Mouse (Mus musculus) forebrain, postnatal 0 days (tissue): ENCODE results near the gene Bclaf3. TPM values are rescaled to one million over a fixed set of nuclear protein-coding genes. Genes with fewer than 3 reads are reported as not detected.

Experiments
- ATAC-seq: fragments of 200-750 bp; cut with Nextera tagmentation; 2 replicates; pipeline ENCODE4 v1.8.0; 2017; ENCODE audit warnings: mild to moderate bottlenecking, moderate library complexity
- DNase-seq: peaks from one replicate; pipeline ENCODE4 v3.0.0-alpha.2; 2015
- H3K27ac ChIP-seq: fragments of 300-500 bp; sonication (generic); 2 replicates; pipeline ENCODE4 v1.5.1; 2014; ENCODE audit warnings: low read depth, mild to moderate bottlenecking, antibody characterized with exemption, low read length, moderate library complexity, mixed read lengths
- H3K27me3 ChIP-seq: fragments of 300-500 bp; sonication (generic); 2 replicates; pipeline ENCODE4 v1.6.1; 2014; ENCODE audit warnings: mild to moderate bottlenecking, low read length, mixed read lengths; ENCODE audit not compliant: insufficient read depth
- H3K36me3 ChIP-seq: fragments of 300-500 bp; sonication (generic); 2 replicates; pipeline ENCODE4 v1.6.1; 2014; ENCODE audit warnings: mild to moderate bottlenecking, moderate library complexity; ENCODE audit not compliant: insufficient read depth
- H3K4me1 ChIP-seq: fragments of 300-500 bp; sonication (generic); 2 replicates; pipeline ENCODE4 v1.6.1; 2014; ENCODE audit warnings: antibody characterized with exemption; ENCODE audit not compliant: insufficient read depth
- H3K4me2 ChIP-seq: fragments of 300-500 bp; sonication (generic); 2 replicates; pipeline ENCODE4 v1.6.1; 2014; ENCODE audit warnings: low read depth, mild to moderate bottlenecking, moderate library complexity
- H3K4me3 ChIP-seq: fragments of 300-500 bp; sonication (generic); 2 replicates; pipeline ENCODE4 v1.5.1; 2014; ENCODE audit warnings: low read depth, low read length, mixed read lengths
- H3K9ac ChIP-seq: fragments of 300-500 bp; sonication (generic); 2 replicates; pipeline ENCODE4 v1.6.1; 2014; ENCODE audit warnings: mild to moderate bottlenecking
- H3K9me3 ChIP-seq: fragments of 300-500 bp; sonication (generic); 2 replicates; pipeline ENCODE4 v1.6.1; 2016; ENCODE audit warnings: low read length
- CTCF ChIP-seq: sonication (generic); IDR thresholded peaks from 2 replicates; pipeline ENCODE4 v1.5.1; 2016; ENCODE audit warnings: antibody characterized with exemption, control low read depth, low read depth
- WGBS: fragments of 180-500 bp; shearing (Covaris S2); extraction: QIAGEN DNeasy Blood & Tissue Kit; methylation state at CpG from one replicate; pipeline ENCODE4 v1.1.7; 2014; 5-methylcytosine and 5-hydroxymethylcytosine counted together
- polyA plus RNA-seq: library from polyadenylated mRNA; unstranded; fragments of >200 nt; fragmentation: Nextera tagmentation; extraction: Ambion mirVana; gene quantifications from 2 replicates; pipeline ENCODE4 v1.2.1, GENCODE M21; 2015
- total RNA-seq: library from RNA; depleted of rRNA; stranded (reverse); fragments of >200 nt; gene quantifications from 2 replicates; pipeline ENCODE4 v1.2.3, GENCODE M21; 2014; rRNA removed

The Bclaf3 gene
- total and polyA plus RNA-seq, 2 experiments from 2014 or later, result 14.2 to 18.7 TPM

GRCm38 (mm10) chrX:159626907-159627587 is 100.6 kb downstream of the Bclaf3 start, which contains the start of gene Sh3kbp1:
Gene Sh3kbp1, plus strand, starts transcription at chrX:159627272.
- TF ChIP-seq CTCF, result peak; percentile 45
- WGBS, result 34% methylated on average over 60 of the region's 60 CpGs
- H3K9me3 ChIP-seq, result no peaks in the 10 kb centered on the region

DNA sequence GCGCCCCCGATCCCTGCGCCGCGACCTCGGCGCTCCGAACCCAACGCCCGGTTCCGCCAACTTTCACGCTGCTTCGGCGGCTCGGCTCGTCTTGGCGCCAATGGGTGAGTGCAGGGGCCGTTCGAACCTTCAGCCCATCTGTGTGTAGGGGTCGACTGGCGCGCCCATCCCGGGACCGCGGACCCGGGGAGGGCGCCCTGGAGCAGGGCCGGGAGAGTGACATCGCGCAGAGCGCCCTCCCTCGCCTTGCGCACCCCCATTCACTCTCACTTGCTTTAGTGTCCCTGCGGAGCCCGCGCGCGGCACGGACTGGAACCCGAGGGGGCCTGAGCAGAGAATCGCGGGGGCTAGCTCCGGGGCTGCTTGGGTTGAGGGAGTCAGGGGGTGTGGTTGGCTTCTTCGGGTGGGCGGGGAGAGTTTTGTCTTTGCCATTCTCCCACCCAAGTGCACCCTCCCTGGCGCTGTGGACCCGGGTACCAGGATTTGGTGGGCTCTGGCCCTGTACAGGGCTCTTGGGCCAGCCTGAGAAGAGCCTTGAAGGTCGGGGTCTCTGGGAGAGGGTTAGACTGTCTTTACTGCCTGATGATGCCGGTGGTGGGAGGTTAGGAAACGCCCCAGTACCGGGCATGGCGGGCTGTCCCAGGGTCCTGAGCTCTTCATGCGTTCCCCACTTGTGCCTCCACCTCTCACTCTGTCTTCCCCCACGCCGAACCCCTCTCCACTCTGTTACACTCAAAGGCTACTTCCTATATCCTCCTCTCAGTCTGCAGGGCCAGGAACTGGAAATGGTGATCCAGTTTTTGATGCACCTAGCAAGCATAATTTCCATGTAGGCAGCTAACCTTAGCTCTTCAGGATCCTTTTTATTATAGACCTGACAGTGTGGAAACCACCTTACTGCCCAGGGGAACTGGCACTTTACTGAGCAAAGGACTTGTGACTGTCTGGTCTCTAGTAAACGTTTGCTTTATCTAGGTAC is 101.4 kb downstream of the Bclaf3 start:
- no peaks in the 10 kb centered on the region for H3K9me3 ChIP-seq
- 29% methylated on average over 54 of the region's 56 CpGs for WGBS
- H3K27ac ChIP-seq, result peak overlapping the region; percentile 70
- peak; percentile 36 for TF ChIP-seq CTCF
- ATAC-seq (peak; percentile 61), DNase-seq (peak; percentile 33)
- peak overlapping the region; percentile 53 for H3K4me3 ChIP-seq
- H3K4me2 ChIP-seq, result peak overlapping the region; percentile 59
- H3K4me1 ChIP-seq, result no peaks in the 10 kb centered on the region
- no peaks in the 10 kb centered on the region; the same call in 1 of the 2 replicates for H3K27me3 ChIP-seq
- no peaks in the 10 kb centered on the region for H3K36me3 ChIP-seq
- peak overlapping the region; percentile 60 for H3K9ac ChIP-seq

More at GRCm38 (mm10) chrX:159626907-159627587, 100.6 kb downstream of the Bclaf3 start, which contains the start of gene Sh3kbp1:
- peak within 1 kb of the TSS; percentile 60 for H3K9ac ChIP-seq
- DNase-seq (peak; percentile 73), ATAC-seq (peak; percentile 84)
- no peaks in the 10 kb centered on the region; the same call in 1 of the 2 replicates for H3K27me3 ChIP-seq
- peak within 1 kb of the TSS; percentile 53 for H3K4me3 ChIP-seq
- H3K4me1 ChIP-seq, result no peaks in the 10 kb centered on the region
- H3K27ac ChIP-seq, result peak within 1 kb of the TSS; percentile 70
- H3K4me2 ChIP-seq, result peak within 1 kb of the TSS; percentile 59
- no peaks in the 10 kb centered on the region for H3K36me3 ChIP-seq

- no peak for TF ChIP-seq CTCF
- H3K4me1 ChIP-seq, result no peaks in the 10 kb centered on the region
- H3K36me3 ChIP-seq, result no peaks in the 10 kb centered on the region
- ATAC-seq (no peak), DNase-seq (no peak)
- H3K27me3 ChIP-seq, result no peaks in the 10 kb centered on the region; the same call in 1 of the 2 replicates
- peak overlapping the region; percentile 53 for H3K4me3 ChIP-seq
- WGBS, result 47% methylated on average over 4 of the region's 4 CpGs
- peak overlapping the region; percentile 59 for H3K4me2 ChIP-seq
- H3K9me3 ChIP-seq, result no peaks in the 10 kb centered on the region
- H3K9ac ChIP-seq, result peak overlapping the region; percentile 60; the same call in 1 of the 2 replicates
- no peak overlapping the region for H3K27ac ChIP-seq
These were observed 102.1 kb downstream of the Bclaf3 start for GRCm38 (mm10) chrX:159628629-159629028.

DNA sequence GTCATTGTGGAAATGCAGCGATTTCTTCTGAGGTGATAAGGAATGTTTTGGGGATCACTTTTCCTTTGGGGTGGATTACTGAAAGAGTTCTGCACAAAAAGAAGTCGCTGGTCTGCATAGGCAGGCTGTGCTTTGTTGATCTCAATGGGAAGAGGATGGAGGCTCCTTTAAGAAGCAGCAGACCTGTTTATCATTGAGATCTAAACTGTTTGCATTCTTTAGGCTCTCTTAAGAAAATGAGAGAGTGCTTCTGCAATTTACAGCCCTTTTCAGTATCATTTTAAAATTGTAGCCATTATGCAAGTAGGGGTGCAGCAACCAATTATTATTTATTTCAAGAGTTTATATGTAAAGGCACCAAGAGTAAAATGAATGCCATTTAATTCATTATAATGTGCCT is 102.7 kb downstream of the Bclaf3 start:
- H3K4me1 ChIP-seq, result no peaks in the 10 kb centered on the region
- H3K4me3 ChIP-seq, result peak overlapping the region; percentile 53
- H3K9ac ChIP-seq, result no peak overlapping the region
- no peak overlapping the region for H3K27ac ChIP-seq
- no peaks in the 10 kb centered on the region for H3K36me3 ChIP-seq
- peak overlapping the region; percentile 59 for H3K4me2 ChIP-seq
- no peaks in the 10 kb centered on the region; the same call in 1 of the 2 replicates for H3K27me3 ChIP-seq
- WGBS, result 41% methylated on average over 2 of the region's 2 CpGs
- TF ChIP-seq CTCF, result no peak
- no peaks in the 10 kb centered on the region for H3K9me3 ChIP-seq
- DNase-seq (no peak), ATAC-seq (no peak)

GRCm38 (mm10) chrX:159638500-159639227 is 112.2 kb downstream of the Bclaf3 start:
- Histone ChIP-seq H3K4me1 (no peaks in the 10 kb centered on the region), H3K9ac (no peak overlapping the region), H3K27ac (no peak overlapping the region), H3K36me3 (no peaks in the 10 kb centered on the region), H3K9me3 (no peaks in the 10 kb centered on the region), H3K4me2 (no peak overlapping the region), H3K27me3 (no peaks in the 10 kb centered on the region), H3K4me3 (no peak overlapping the region)
- WGBS, result 87% methylated on average over 3 of the region's 4 CpGs
- DNase-seq (no peak), ATAC-seq (no peak)
- no peak for TF ChIP-seq CTCF

DNA sequence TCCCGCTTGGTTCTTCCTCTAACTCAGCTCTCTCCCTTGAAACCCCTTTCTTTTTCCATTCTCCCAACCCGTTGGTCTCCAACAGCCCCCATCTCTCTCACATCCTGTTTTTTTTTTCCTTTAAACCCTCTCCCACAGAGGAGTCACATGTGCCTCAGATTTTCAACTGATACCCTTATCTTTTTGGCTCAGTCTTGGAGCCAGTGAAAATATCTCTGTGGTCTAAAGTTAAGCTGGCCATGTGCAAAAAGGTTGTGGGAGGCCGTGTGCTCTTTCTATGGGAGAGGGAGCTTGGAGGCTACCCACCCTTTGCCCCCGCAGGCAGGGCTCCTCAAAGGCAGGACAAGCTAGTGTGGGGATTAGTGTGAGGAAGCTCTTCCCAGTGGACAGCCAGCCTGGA is 113.5 kb downstream of the Bclaf3 start:
- H3K27ac ChIP-seq, result no peak overlapping the region

More for the DNA sequence above, 113.5 kb downstream of the Bclaf3 start:
- DNase-seq (no peak), ATAC-seq (no peak)
- Histone ChIP-seq H3K9me3 (no peaks in the 10 kb centered on the region), H3K36me3 (no peaks in the 10 kb centered on the region), H3K4me1 (no peaks in the 10 kb centered on the region), H3K27me3 (no peaks in the 10 kb centered on the region), H3K4me2 (no peak overlapping the region), H3K9ac (no peak overlapping the region), H3K4me3 (no peak overlapping the region)
- TF ChIP-seq CTCF, result no peak
- WGBS, result 67% methylated on average over 4 of the region's 4 CpGs

Other genes starting within 250 kb of the Bclaf3 start
- 113 TPM in 2 replicates for gene Eif1ax, start 154.5 kb upstream of the Bclaf3 start, total RNA-seq
- 95.6 and 103 TPM in 2 replicates for gene Eif1ax, start 154.5 kb upstream of the Bclaf3 start, polyA plus RNA-seq
- 23.8 and 28.2 TPM in 2 replicates for gene Map7d2, start 112.1 kb upstream of the Bclaf3 start, total RNA-seq
- gene Map7d2, start 112.1 kb upstream of the Bclaf3 start, polyA plus RNA-seq, result 22.7 and 33.4 TPM in 2 replicates
- gene Sh3kbp1, start 100.6 kb downstream of the Bclaf3 start, total RNA-seq, result 52.8 and 58.8 TPM in 2 replicates
- 35.0 and 46.7 TPM in 2 replicates for gene Sh3kbp1, start 100.6 kb downstream of the Bclaf3 start, polyA plus RNA-seq